Mouse (Mus musculus) lung, postnatal 0 days (tissue): Measurements from ENCODE around the gene Slc12a8.

Source experiments
- CTCF ChIP-seq: IDR thresholded peaks from 2 replicates; pipeline ENCODE4 v1.5.1; 2016; ENCODE audit warnings: antibody characterized with exemption, mild to moderate bottlenecking
- EP300 ChIP-seq: IDR thresholded peaks from 2 replicates; pipeline ENCODE4 v1.6.1; 2016; ENCODE audit warnings: antibody characterized with exemption, mild to moderate bottlenecking, control low read depth

DNA sequence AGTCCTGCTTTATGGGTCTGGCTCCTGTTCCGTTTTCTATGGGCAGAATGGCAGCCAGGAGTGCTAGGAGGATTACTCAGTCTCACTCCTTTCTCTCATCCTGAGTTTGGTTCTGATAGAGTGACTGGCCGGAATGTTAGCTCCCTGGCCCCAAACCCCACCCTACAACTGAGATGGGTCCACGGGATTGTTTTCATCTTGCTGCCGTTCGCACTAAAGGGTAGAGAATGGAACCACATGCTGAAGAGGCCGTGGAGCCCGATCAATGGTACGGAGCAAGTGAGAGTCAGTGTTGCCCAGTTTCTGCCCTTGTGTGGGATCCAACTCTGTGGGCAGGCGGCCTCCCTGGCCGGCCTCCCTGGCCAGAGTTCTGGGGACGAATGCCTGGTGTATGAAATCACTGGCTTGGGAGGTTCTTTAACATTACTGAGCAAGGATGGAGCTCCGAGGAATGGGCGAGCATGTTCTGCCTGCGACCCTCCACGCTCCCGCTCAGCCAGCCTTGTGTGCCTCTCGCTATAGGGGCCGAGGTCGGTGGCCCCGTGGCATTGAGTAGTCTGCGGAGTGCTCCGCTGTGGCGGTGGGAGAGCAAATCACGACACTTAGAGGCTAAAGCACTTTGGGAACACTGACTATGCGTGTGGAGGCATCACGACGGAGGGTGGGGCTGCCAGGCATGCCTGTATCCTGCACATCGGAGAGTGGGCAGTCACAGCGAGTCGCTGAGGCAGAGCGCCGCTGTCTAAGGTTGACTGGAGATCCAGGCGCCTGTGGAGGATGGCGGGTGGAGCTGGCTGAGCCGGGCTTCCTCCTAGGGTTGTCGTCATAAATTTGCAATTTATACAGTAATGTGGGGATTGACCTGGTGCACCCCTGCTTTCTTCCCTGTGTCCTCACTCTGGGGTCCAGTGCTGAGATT, 59.4 kb downstream of the Slc12a8 start:
- TF ChIP-seq EP300, result no peak
- no peak for TF ChIP-seq CTCF
